Mouse (Mus musculus) heart, embryonic 14.5 days (tissue): ENCODE measurements around the gene Kat7. TPM values are rescaled to one million over a fixed set of nuclear protein-coding genes. Genes with fewer than 3 reads are reported as not detected.
A peak's percentile ranks its signal among the peaks of the same experiment; 100 is the strongest.

Experiments used
- ATAC-seq: fragments of 200-750 bp; cut with Nextera tagmentation; 2 replicates; pipeline ENCODE4 v1.8.0; 2017; ENCODE audit warnings: low read depth, moderate TSS enrichment; ENCODE audit not compliant: insufficient number of reproducible peaks, insufficient read depth, low FRiP score
- H3K27ac ChIP-seq, 2 experiments: fragments of 200-500 bp in 1 of 2; fragments of 300-500 bp in 1 of 2; sonication (generic) in 1 of 2; replicated peaks in 1 of 2; 2 replicates each; pipeline ENCODE4 v1.5.1; 2012 to 2014; ENCODE audit warnings: low read depth in 2 of 2, low read length in 2 of 2, control low read depth in 1 of 2, mild to moderate bottlenecking in 1 of 2, mixed read lengths in 1 of 2; ENCODE audit not compliant: control insufficient read depth in 1 of 2, insufficient read depth in 1 of 2
- H3K27me3 ChIP-seq: fragments of 300-500 bp; sonication (generic); 2 replicates; pipeline ENCODE4 v1.6.1; 2014; ENCODE audit warnings: mild to moderate bottlenecking, low read length, control low read depth; ENCODE audit not compliant: control insufficient read depth, insufficient read depth
- H3K36me3 ChIP-seq: fragments of 300-500 bp; sonication (generic); 2 replicates; pipeline ENCODE4 v1.6.1; 2014; ENCODE audit warnings: mild to moderate bottlenecking, control low read depth, low read length, mixed read lengths; ENCODE audit not compliant: control insufficient read depth, insufficient read depth
- H3K4me1 ChIP-seq, 2 experiments: fragments of 200-500 bp in 1 of 2; fragments of 300-500 bp in 1 of 2; sonication (generic) in 1 of 2; 2 replicates each; pipeline ENCODE4 v1.6.1; 2012 to 2014; ENCODE audit warnings: low read length in 2 of 2, control low read depth in 1 of 2, mixed read lengths in 1 of 2; ENCODE audit not compliant: control insufficient read depth in 2 of 2, insufficient read depth in 2 of 2
- H3K4me2 ChIP-seq: fragments of 300-500 bp; sonication (generic); 2 replicates; pipeline ENCODE4 v1.6.1; 2014; ENCODE audit warnings: mild to moderate bottlenecking, low read length
- H3K4me3 ChIP-seq, 2 experiments: fragments of 200-500 bp in 1 of 2; fragments of 300-500 bp in 1 of 2; sonication (generic) in 1 of 2; 2 replicates each; pipeline ENCODE4 v1.5.1; 2012 to 2014; ENCODE audit warnings: low read length in 2 of 2, mild to moderate bottlenecking in 2 of 2, control low read depth in 1 of 2, low read depth in 1 of 2, moderate library complexity in 1 of 2; ENCODE audit not compliant: control insufficient read depth in 1 of 2, insufficient read depth in 1 of 2
- H3K9ac ChIP-seq: fragments of 300-500 bp; sonication (generic); 2 replicates; pipeline ENCODE4 v1.6.1; 2014; ENCODE audit warnings: mild to moderate bottlenecking, low read length
- H3K9me3 ChIP-seq: fragments of 300-500 bp; sonication (generic); 2 replicates; pipeline ENCODE4 v1.6.1; 2016; ENCODE audit warnings: low read length, control low read depth; ENCODE audit not compliant: control insufficient read depth
- WGBS: fragments of 180-500 bp; shearing (Covaris S2); extraction: QIAGEN DNeasy Blood & Tissue Kit; methylation state at CpG from one replicate; pipeline ENCODE4 v1.1.7; 2014; 5-methylcytosine and 5-hydroxymethylcytosine counted together
- polyA plus RNA-seq: library from polyadenylated mRNA; unstranded; fragments of >200 nt; fragmentation: Nextera tagmentation; extraction: Ambion mirVana; gene quantifications from 2 replicates; pipeline ENCODE4 v1.2.1, GENCODE M21; 2014

The Kat7 gene
- polyA plus RNA-seq, 1 experiment from 2014 or later, result 45.6 TPM

- 15% methylated on average over 14 of the region's 14 CpGs for WGBS
- Histone ChIP-seq H3K36me3 (no peaks in the 10 kb centered on the region), H3K27me3 (no peaks in the 10 kb centered on the region), H3K9ac (peak overlapping the region; percentile 43; the same call in 1 of the 2 replicates), H3K9me3 (no peaks in the 10 kb centered on the region), H3K4me3 (0 out of 4 replicates have a peak overlapping the region, but pooled peaks of 1 of the 2 experiments have one; percentile 13), H3K4me2 (peak overlapping the region; percentile 27), H3K27ac (peak overlapping the region in 1 of 2 experiments; percentile 41; a peak in 1 of 4 replicates), H3K4me1 (peaks cover 0 to 13% of the 10 kb centered on the region in 2 experiments; a peak in 2 of 4 replicates)
- no peak for ATAC-seq
These were observed 29.5 kb upstream of the Kat7 start for GRCm38 (mm10) chr11:95339471-95340021.

- Histone ChIP-seq H3K9me3 (no peaks in the 10 kb centered on the region), H3K4me2 (peak overlapping the region; percentile 94), H3K27me3 (no peaks in the 10 kb centered on the region), H3K36me3 (no peaks in the 10 kb centered on the region), H3K4me3 (peak overlapping the region; percentile 94), H3K4me1 (peaks cover 0 to 13% of the 10 kb centered on the region in 2 experiments; a peak in 2 of 4 replicates), H3K9ac (peak overlapping the region; percentile 83), H3K27ac (no peak overlapping the region)
- ATAC-seq, result no peak
- WGBS, result 26% methylated on average over 9 of the region's 9 CpGs
These were observed 27.8 kb upstream of the Kat7 start for GRCm38 (mm10) chr11:95337846-95338342.

- H3K27ac ChIP-seq, result peak overlapping the region in 1 of 2 experiments; percentile 48; a peak in 1 of 4 replicates
- peak overlapping the region; percentile 94 for H3K4me3 ChIP-seq
- peak overlapping the region; percentile 83 for H3K9ac ChIP-seq
- no peaks in the 10 kb centered on the region for H3K36me3 ChIP-seq
- ATAC-seq, result peak; percentile 68
- no peaks in the 10 kb centered on the region for H3K27me3 ChIP-seq
- H3K4me2 ChIP-seq, result peak overlapping the region; percentile 94
- WGBS, result under 1% methylated on average over 50 of the region's 50 CpGs
- H3K4me1 ChIP-seq, result peaks cover 0 to 13% of the 10 kb centered on the region in 2 experiments; a peak in 2 of 4 replicates
- H3K9me3 ChIP-seq, result no peaks in the 10 kb centered on the region
These were observed 27.2 kb upstream of the Kat7 start for GRCm38 (mm10) chr11:95337129-95337813.

- Histone ChIP-seq H3K9me3 (no peaks in the 10 kb centered on the region), H3K27me3 (no peaks in the 10 kb centered on the region), H3K36me3 (no peaks in the 10 kb centered on the region), H3K4me2 (peak within 1 kb of the TSS; percentile 94), H3K4me1 (peaks cover 0 to 13% of the 10 kb centered on the region in 2 experiments; a peak in 2 of 4 replicates), H3K9ac (peak within 1 kb of the TSS; percentile 83), H3K4me3 (peak within 1 kb of the TSS; percentile 94), H3K27ac (peak within 1 kb of the TSS in 1 of 2 experiments; percentile 48; a peak in 1 of 4 replicates)
- peak; percentile 94 for ATAC-seq
- WGBS, result under 1% methylated on average over 26 of the region's 27 CpGs
These were observed 26.6 kb upstream of the Kat7 start, which contains the start of gene Fam117a for GRCm38 (mm10) chr11:95336568-95337128. Gene Fam117a, plus strand, starts transcription at chr11:95337018.

- no peak overlapping the region for H3K27ac ChIP-seq
- peaks cover 0 to 9% of the 10 kb centered on the region in 2 experiments; a peak in 2 of 4 replicates for H3K4me1 ChIP-seq
- no peak overlapping the region for H3K4me2 ChIP-seq
- H3K27me3 ChIP-seq, result no peaks in the 10 kb centered on the region
- H3K4me3 ChIP-seq, result no peak overlapping the region
- H3K9me3 ChIP-seq, result no peaks in the 10 kb centered on the region
- no peaks in the 10 kb centered on the region for H3K36me3 ChIP-seq
- WGBS, result 46% methylated on average over 5 of the region's 5 CpGs
- no peak for ATAC-seq
- H3K9ac ChIP-seq, result no peak overlapping the region
These were observed 24.5 kb upstream of the Kat7 start for GRCm38 (mm10) chr11:95334448-95335060.

- H3K27ac ChIP-seq, result no peak overlapping the region
These were observed 23.8 kb upstream of the Kat7 start for GRCm38 (mm10) chr11:95333805-95334204.

GRCm38 (mm10) chr11:95333209-95333608 lies 23.2 kb upstream of the Kat7 start:
- Histone ChIP-seq H3K9me3 (no peaks in the 10 kb centered on the region), H3K27ac (no peak overlapping the region), H3K27me3 (no peaks in the 10 kb centered on the region), H3K36me3 (no peaks in the 10 kb centered on the region), H3K9ac (no peak overlapping the region), H3K4me1 (peaks cover 0 to 3% of the 10 kb centered on the region in 2 experiments; a peak in 1 of 4 replicates), H3K4me3 (no peak overlapping the region), H3K4me2 (no peak overlapping the region)
- ATAC-seq, result no peak
- WGBS, result 52% methylated on average over 4 of the region's 4 CpGs

More at GRCm38 (mm10) chr11:95333805-95334204, 23.8 kb upstream of the Kat7 start:
- no peaks in the 10 kb centered on the region for H3K36me3 ChIP-seq
- H3K9me3 ChIP-seq, result no peaks in the 10 kb centered on the region
- no peak overlapping the region for H3K4me3 ChIP-seq
- WGBS, result 76% methylated on average over 9 of the region's 9 CpGs
- no peaks in the 10 kb centered on the region for H3K27me3 ChIP-seq
- no peak for ATAC-seq
- H3K4me2 ChIP-seq, result no peak overlapping the region
- no peak overlapping the region for H3K9ac ChIP-seq
- peaks cover 0 to 3% of the 10 kb centered on the region in 2 experiments; a peak in 1 of 4 replicates for H3K4me1 ChIP-seq
